Mouse (Mus musculus): ENCODE data around the gene Gpr19.

DNA sequence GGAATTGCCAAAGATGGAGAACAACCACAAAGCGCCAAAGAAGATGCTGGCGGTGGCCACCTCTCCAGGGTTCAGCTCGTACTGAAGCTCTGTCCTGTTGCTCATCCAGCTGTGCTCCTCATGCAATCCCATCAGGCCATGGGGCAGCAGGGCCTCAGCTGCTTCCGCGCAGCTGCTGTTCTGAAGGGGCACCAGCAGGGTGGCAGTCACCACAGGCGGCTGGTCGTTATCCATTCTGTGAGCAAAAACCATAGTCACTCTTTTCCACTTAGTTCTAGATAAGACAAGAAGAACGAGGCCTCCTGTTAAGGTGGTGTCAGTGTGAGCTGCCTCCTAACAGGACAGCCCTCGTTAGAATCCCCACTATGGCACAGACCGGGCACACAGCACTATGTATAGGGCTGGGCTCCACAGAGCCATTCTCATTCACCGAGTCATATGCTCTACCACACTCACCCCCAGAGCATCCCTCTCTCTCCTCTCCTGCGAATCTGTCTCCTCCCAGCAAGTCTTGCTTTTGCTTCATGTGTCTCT, 28.1 kb downstream of the Gpr19 start:
- TF ChIP-seq POLR2A (IDR thresholded peaks at IDR 0.05; ENCODE audit: control insufficient read depth, extremely low read depth, insufficient read depth, low read length, poor library complexity) = no peak
- TF ChIP-seq CTCF (IDR thresholded peaks at IDR 0.05; ENCODE audit: borderline replicate concordance, control insufficient read depth, extremely low read depth, insufficient read depth, low read length, poor library complexity) = no peak
